Mouse (Mus musculus) right cerebral cortex, postnatal 14 days (tissue): ENCODE data around the gene Klf5.

Experiments
- DNase-seq: peaks from one replicate; pipeline ENCODE4 v3.0.0; 2022

Gene Klf5

GRCm38 (mm10) chr14:99313062-99313461 lies 14.6 kb downstream of the Klf5 start:
- DNase-seq, result no peak

GRCm38 (mm10) chr14:99316275-99316674 lies 17.8 kb downstream of the Klf5 start:
- no peak for DNase-seq

GRCm38 (mm10) chr14:99320736-99321135 lies 22.2 kb downstream of the Klf5 start:
- no peak for DNase-seq

GRCm38 (mm10) chr14:99323376-99323775 lies 24.9 kb downstream of the Klf5 start:
- no peak for DNase-seq

GRCm38 (mm10) chr14:99324523-99324922 lies 26.0 kb downstream of the Klf5 start:
- DNase-seq, result no peak

- no peak for DNase-seq
Observed at GRCm38 (mm10) chr14:99325597-99326472, 27.3 kb downstream of the Klf5 start.

- DNase-seq, result no peak
Observed at GRCm38 (mm10) chr14:99336598-99336997, 38.1 kb downstream of the Klf5 start.

GRCm38 (mm10) chr14:99339021-99339420 lies 40.5 kb downstream of the Klf5 start:
- DNase-seq, result no peak

- no peak for DNase-seq
Observed at GRCm38 (mm10) chr14:99339681-99340522, 41.4 kb downstream of the Klf5 start.

GRCm38 (mm10) chr14:99340703-99341102 lies 42.2 kb downstream of the Klf5 start:
- DNase-seq, result no peak

GRCm38 (mm10) chr14:99348175-99348764 lies 49.8 kb downstream of the Klf5 start:
- no peak for DNase-seq

- DNase-seq, result no peak
Observed at GRCm38 (mm10) chr14:99349606-99350005, 51.1 kb downstream of the Klf5 start.

- no peak for DNase-seq
Observed at GRCm38 (mm10) chr14:99352989-99353388, 54.5 kb downstream of the Klf5 start.

GRCm38 (mm10) chr14:99354046-99354445 lies 55.6 kb downstream of the Klf5 start:
- no peak for DNase-seq

GRCm38 (mm10) chr14:99354761-99355609 lies 56.5 kb downstream of the Klf5 start:
- DNase-seq, result no peak

GRCm38 (mm10) chr14:99355610-99355870 lies 57.0 kb downstream of the Klf5 start:
- DNase-seq, result no peak

- DNase-seq, result no peak
Observed at GRCm38 (mm10) chr14:99362956-99363355, 64.5 kb downstream of the Klf5 start.

GRCm38 (mm10) chr14:99364007-99364784 lies 65.7 kb downstream of the Klf5 start:
- no peak for DNase-seq
